7 mouse cellular contexts compared by ENCODE assay signal in genomic region chr15:100614218-100614995, GRCm38 (mm10). TPM values are rescaled to one million over a fixed set of nuclear protein-coding genes. Genes with fewer than 3 reads are reported as not detected.
DNase-seq lines count a peak whose midpoint lies in the region; ATAC-seq and TF ChIP-seq lines count a peak whose summit lies in the region.

No protein-coding gene starts in this region.

- H3K4me2 ChIP-seq in kidney, embryonic 15.5 days = peak overlapping the region; percentile 90
- H3K4me2 ChIP-seq in midbrain, embryonic 16.5 days (ENCODE audit: low read length) = peak overlapping the region; percentile 80

- peak overlapping the region; percentile 99 for H3K27ac ChIP-seq in kidney, embryonic 15.5 days
- H3K27ac ChIP-seq in ES-E14 (ENCODE audit: insufficient read depth, low read depth, low read length, poor library complexity, severe bottlenecking) = no peak overlapping the region
- H3K27ac ChIP-seq in cortical plate, adult 2 months (ENCODE audit: insufficient read depth, low read length) = peak overlapping the region; percentile 75
- peak overlapping the region; percentile 96 for H3K27ac ChIP-seq in midbrain, embryonic 16.5 days (ENCODE audit: low read length)

- DNase-seq in kidney, postnatal 36 days = no peak
- DNase-seq in ES-E14 (ENCODE audit: low read depth, low spot score) = no peak
- no peak for DNase-seq in left cerebral cortex, postnatal 4 days

- H3K36me3 ChIP-seq in kidney, embryonic 15.5 days = peaks cover 26% of the 10 kb centered on the region
- H3K36me3 ChIP-seq in ES-E14 (ENCODE audit: control insufficient read depth, insufficient read depth, low read length, poor library complexity, severe bottlenecking) = peaks cover 16% of the 10 kb centered on the region
- peaks cover 12% of the 10 kb centered on the region for H3K36me3 ChIP-seq in midbrain, embryonic 16.5 days (ENCODE audit: control insufficient read depth, insufficient read depth, low read length)

- WGBS in kidney, embryonic 15.5 days = 9% methylated on average over 43 of the region's 43 CpGs
- 9% methylated on average over 43 of the region's 43 CpGs for WGBS in midbrain, embryonic 16.5 days

- peak overlapping the region; percentile 56 for H3K9ac ChIP-seq in kidney, embryonic 15.5 days
- peak overlapping the region; percentile 72; the same call in 1 of the 2 replicates for H3K9ac ChIP-seq in ES-E14 (ENCODE audit: insufficient read depth, low read depth, low read length, poor library complexity, severe bottlenecking)
- H3K9ac ChIP-seq in midbrain, embryonic 16.5 days (ENCODE audit: low read depth, low read length) = peak overlapping the region; percentile 87

- intact Hi-C loops in left cerebral cortex, postnatal 4 days (cut with DNase I) = loop anchor here (5.0 kb wide), 2 partner anchors 62 to 77 kb away; partner anchors contain the start of gene Tfcp2

- H3K9me3 ChIP-seq in kidney, embryonic 15.5 days (replicated peaks) = no peaks in the 10 kb centered on the region
- H3K9me3 ChIP-seq in ES-E14 (ENCODE audit: control insufficient read depth, insufficient read depth, low read depth, low read length) = no peaks in the 10 kb centered on the region
- H3K9me3 ChIP-seq in midbrain, embryonic 16.5 days (replicated peaks; ENCODE audit: control insufficient read depth, low read length, poor library complexity, severe bottlenecking) = no peaks in the 10 kb centered on the region

- TF ChIP-seq POLR2A in cortical plate, adult 2 months (IDR thresholded peaks at IDR 0.05; ENCODE audit: extremely low read depth, insufficient read depth, low read length) = 0 out of 2 replicates have a peak, but pooled peaks have one; percentile 21

- peak overlapping the region; percentile 98 for H3K4me3 ChIP-seq in kidney, embryonic 15.5 days (replicated peaks)
- peak overlapping the region; percentile 76 for H3K4me3 ChIP-seq in ES-E14 (ENCODE audit: insufficient read depth in 1 of 2, low read depth in 1 of 2, low read length in 2 of 2, poor library complexity in 1 of 2, severe bottlenecking in 1 of 2)
- peak overlapping the region; percentile 70 for H3K4me3 ChIP-seq in cortical plate, adult 2 months (ENCODE audit: insufficient read depth, low read length)
- H3K4me3 ChIP-seq in midbrain, embryonic 16.5 days (ENCODE audit: low read depth, low read length) = peak overlapping the region; percentile 83

- peak; percentile 55; the same call in 1 of the 2 replicates for ATAC-seq in kidney, embryonic 15.5 days (replicated peaks; ENCODE audit: low FRiP score)
- peak; percentile 17 for ATAC-seq in inflammation-experienced regulatory T-cells, adult 6 months
- ATAC-seq in midbrain, embryonic 16.5 days = no peak

- H3K27me3 ChIP-seq in kidney, embryonic 15.5 days = no peaks in the 10 kb centered on the region
- no peaks in the 10 kb centered on the region for H3K27me3 ChIP-seq in midbrain, embryonic 16.5 days (ENCODE audit: control insufficient read depth, insufficient read depth, low read depth, low read length)

- in situ Hi-C loops in ES-E14 (cut with MboI; ENCODE audit: low sequenced_read_pairs in 2 of 2, unreplicated experiment in 2 of 2) = no loop called here

- no peak for TF ChIP-seq CTCF in cortical plate, adult 2 months (IDR thresholded peaks at IDR 0.05; ENCODE audit: extremely low read depth, insufficient read depth, low read length)

- H3K4me1 ChIP-seq in kidney, embryonic 15.5 days = peaks cover 29% of the 10 kb centered on the region
- peaks cover 2 to 5% of the 10 kb centered on the region in 2 experiments for H3K4me1 ChIP-seq in ES-E14 (ENCODE audit: control insufficient read depth in 2 of 2, insufficient read depth in 2 of 2, low read length in 2 of 2, poor library complexity in 1 of 2)
- H3K4me1 ChIP-seq in cortical plate, adult 2 months (ENCODE audit: control insufficient read depth, insufficient read depth, low read length) = 0 out of 2 replicates have a peak, but pooled peaks cover 1% of the 10 kb centered on the region
- peaks cover 18% of the 10 kb centered on the region for H3K4me1 ChIP-seq in midbrain, embryonic 16.5 days (ENCODE audit: control insufficient read depth, insufficient read depth, low read length)

TF ChIP-seq in ES-E14, 5 proteins besides CTCF, POLR2A, EP300 and RAD21:
- TF ChIP-seq HCFC1 (IDR thresholded peaks at IDR 0.05; ENCODE audit: borderline replicate concordance, insufficient read depth, low read length) = no peak
- no peak for TF ChIP-seq ZC3H11A (IDR thresholded peaks at IDR 0.05; ENCODE audit: borderline replicate concordance, low read depth, low read length)
- TF ChIP-seq CHD2 (IDR thresholded peaks at IDR 0.05; ENCODE audit: low read depth, low read length) = no peak
- TF ChIP-seq ZNF384 (IDR thresholded peaks at IDR 0.05; ENCODE audit: low read depth, low read length) = no peak
- no peak for TF ChIP-seq MAFK (IDR thresholded peaks at IDR 0.05; ENCODE audit: insufficient read depth, low read depth, low read length)

RNA-seq across cellular contexts. Expression of gene Dazap2, which starts 0.7 kb away (rescaled TPM):
- 237 and 241 TPM in 2 replicates for polyA plus RNA-seq in kidney, embryonic 15.5 days (2015; fragmentation: Nextera tagmentation; extraction: Ambion mirVana)
- total RNA-seq in ES-E14 (2012; rRNA removed) = 13.5 and 27.6 TPM in 2 replicates
- 202 and 216 TPM in 2 replicates for polyA plus RNA-seq in cortical plate, adult 2 months (2012; rRNA removed)
- polyA plus RNA-seq in inflammation-experienced regulatory T-cells, adult 6 months (2017; shearing (Covaris generic)) = 100 to 1,000 TPM; 722 to 762 (median 736) TPM
- polyA plus RNA-seq in midbrain, embryonic 16.5 days (2015; fragmentation: Nextera tagmentation; extraction: Ambion mirVana) = 109 and 115 TPM in 2 replicates
- total RNA-seq in left cerebral cortex, postnatal 4 days (2021) = 10 to 100 TPM; 67.6 to 71.0 TPM

RNA-seq across cellular contexts. Expression of gene Pou6f1, which starts 14.6 kb away (rescaled TPM):
- polyA plus RNA-seq in kidney, embryonic 15.5 days (2015; fragmentation: Nextera tagmentation; extraction: Ambion mirVana) = 8.4 and 9.1 TPM in 2 replicates
- total RNA-seq in ES-E14 (2012; rRNA removed) = 2.9 and 4.1 TPM in 2 replicates
- 120 and 132 TPM in 2 replicates for polyA plus RNA-seq in cortical plate, adult 2 months (2012; rRNA removed)
- 10 to 100 TPM in 2 of 3 experiments, 1 to 10 TPM in 1; 7.4 to 19.8 (median 18.8) TPM for polyA plus RNA-seq in inflammation-experienced regulatory T-cells, adult 6 months (2017; shearing (Covaris generic))
- 33.1 and 36.4 TPM in 2 replicates for polyA plus RNA-seq in midbrain, embryonic 16.5 days (2015; fragmentation: Nextera tagmentation; extraction: Ambion mirVana)
- total RNA-seq in left cerebral cortex, postnatal 4 days (2021) = 100 to 1,000 TPM; 123 to 125 TPM

RNA-seq across cellular contexts. Expression of gene Smagp, which starts 22.3 kb away (rescaled TPM):
- polyA plus RNA-seq in kidney, embryonic 15.5 days (2015; fragmentation: Nextera tagmentation; extraction: Ambion mirVana) = 30.0 and 33.1 TPM in 2 replicates
- total RNA-seq in ES-E14 (2012; rRNA removed) = 20.0 and 27.3 TPM in 2 replicates
- 4.2 and 4.4 TPM in 2 replicates for polyA plus RNA-seq in cortical plate, adult 2 months (2012; rRNA removed)
- polyA plus RNA-seq in inflammation-experienced regulatory T-cells, adult 6 months (2017; shearing (Covaris generic)) = 1 to 10 TPM in 1 of 3 experiments, not detected in 2; 1.3 TPM
- 3.2 and 3.4 TPM in 2 replicates for polyA plus RNA-seq in midbrain, embryonic 16.5 days (2015; fragmentation: Nextera tagmentation; extraction: Ambion mirVana)
- total RNA-seq in left cerebral cortex, postnatal 4 days (2021) = 1 to 10 TPM; 2.4 to 3.2 TPM

RNA-seq across cellular contexts. Expression of gene Bin2, which starts 54.9 kb away (rescaled TPM):
- polyA plus RNA-seq in kidney, embryonic 15.5 days (2015; fragmentation: Nextera tagmentation; extraction: Ambion mirVana) = 2.6 and 3.2 TPM in 2 replicates
- total RNA-seq in ES-E14 (2012; rRNA removed) = 7.9 and 12.5 TPM in 2 replicates
- 7.4 and 7.6 TPM in 2 replicates for polyA plus RNA-seq in cortical plate, adult 2 months (2012; rRNA removed)
- polyA plus RNA-seq in inflammation-experienced regulatory T-cells, adult 6 months (2017; shearing (Covaris generic)) = 100 to 1,000 TPM; 292 to 493 (median 317) TPM
- polyA plus RNA-seq in midbrain, embryonic 16.5 days (2015; fragmentation: Nextera tagmentation; extraction: Ambion mirVana) = 1.2 and 1.4 TPM in 2 replicates
- 1 to 10 TPM; 1.8 to 2.4 TPM for total RNA-seq in left cerebral cortex, postnatal 4 days (2021)
